Mouse (Mus musculus) heart, postnatal 0 days (tissue): ENCODE measurements at regions not wholly inside any gene's neighbourhood (a gene's known extent, or its start where the extent isn't known, plus 50 kb on each side); places are given as distances from the start of the nearest gene placed in this dataset.

Experiments used
- ATAC-seq: fragments of 200-750 bp; cut with Nextera tagmentation; 2 replicates; pipeline ENCODE4 v1.8.0; 2017; ENCODE audit warnings: low read depth, moderate number of reproducible peaks, moderate library complexity; ENCODE audit not compliant: insufficient read depth
- DNase-seq: peaks from one replicate; pipeline ENCODE4 v3.0.0-alpha.2; 2016; ENCODE audit warnings: low spot score
- H3K27ac ChIP-seq: fragments of 300-500 bp; sonication (generic); 2 replicates; pipeline ENCODE4 v1.5.1; 2014; ENCODE audit warnings: low read depth, mild to moderate bottlenecking
- H3K27me3 ChIP-seq: fragments of 300-500 bp; sonication (generic); 2 replicates; pipeline ENCODE4 v1.6.1; 2014; ENCODE audit warnings: low read length, mixed read lengths; ENCODE audit not compliant: control insufficient read depth, insufficient read depth
- H3K36me3 ChIP-seq: fragments of 300-500 bp; sonication (generic); replicated peaks from 2 replicates; pipeline ENCODE4 v1.6.1; 2014; ENCODE audit warnings: low read length, mixed read lengths; ENCODE audit not compliant: control insufficient read depth, insufficient read depth
- H3K4me1 ChIP-seq: fragments of 300-500 bp; sonication (generic); 2 replicates; pipeline ENCODE4 v1.6.1; 2014; ENCODE audit warnings: antibody characterized with exemption; ENCODE audit not compliant: control insufficient read depth, insufficient read depth
- H3K4me2 ChIP-seq: fragments of 300-500 bp; sonication (generic); 2 replicates; pipeline ENCODE4 v1.6.1; 2014; ENCODE audit warnings: low read depth, mild to moderate bottlenecking, low read length, moderate library complexity
- H3K4me3 ChIP-seq: fragments of 300-500 bp; sonication (generic); 2 replicates; pipeline ENCODE4 v1.5.1; 2014; ENCODE audit warnings: low read depth, low read length
- H3K9ac ChIP-seq: fragments of 300-500 bp; sonication (generic); replicated peaks from 2 replicates; pipeline ENCODE4 v1.6.1; 2014; ENCODE audit warnings: low read depth, low read length, mixed read lengths
- H3K9me3 ChIP-seq: fragments of 300-500 bp; sonication (generic); replicated peaks from 2 replicates; pipeline ENCODE4 v1.6.1; 2016; ENCODE audit warnings: low read length; ENCODE audit not compliant: control insufficient read depth
- CTCF ChIP-seq: IDR thresholded peaks from 2 replicates; pipeline ENCODE4 v1.5.1; 2016; ENCODE audit warnings: antibody characterized with exemption, control low read depth, low read depth
- EP300 ChIP-seq: IDR thresholded peaks from 2 replicates; pipeline ENCODE4 v1.6.1; 2016; ENCODE audit warnings: antibody characterized with exemption, low read depth
- whole genome bisulfite sequencing: fragments of 180-500 bp; shearing (Covaris S2); extraction: QIAGEN DNeasy Blood & Tissue Kit; methylation state at CpG from one replicate; pipeline ENCODE4 v1.1.7; 2014; 5-methylcytosine and 5-hydroxymethylcytosine counted together

DNA sequence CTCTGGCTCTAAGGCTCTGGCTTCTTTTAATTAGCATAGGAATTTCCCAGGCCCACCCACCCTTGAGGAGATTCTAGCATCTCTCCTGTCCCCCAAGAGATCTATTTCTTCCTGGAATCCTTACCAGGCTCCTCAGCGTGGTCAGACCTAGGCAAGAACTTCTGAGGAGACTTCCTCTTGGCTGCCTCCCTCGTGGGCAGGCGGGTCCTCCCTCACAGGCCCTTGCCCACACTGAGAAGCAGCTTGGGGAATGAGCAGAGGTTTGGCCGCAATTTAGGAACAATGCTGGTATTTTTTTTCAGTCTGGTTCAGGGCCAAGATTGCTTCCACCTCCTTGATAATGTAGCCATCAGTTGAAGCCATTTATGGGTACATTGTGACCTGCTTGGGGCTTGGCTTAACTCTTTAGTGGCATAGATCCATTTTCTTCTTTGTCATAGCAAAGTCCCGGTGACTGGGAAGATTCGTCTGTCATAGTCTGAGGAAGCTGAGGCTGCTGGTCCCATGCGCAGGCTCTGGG, 75.1 kb downstream of the Lrrc30 start:
- WGBS: 47% methylated on average over 7 of the region's 7 CpGs
- no peaks in the 10 kb centered on the region for H3K27me3 ChIP-seq
- no peak overlapping the region for H3K4me3 ChIP-seq
- DNase-seq (no peak), ATAC-seq (no peak)
- H3K4me1 ChIP-seq: no peaks in the 10 kb centered on the region
- H3K9ac ChIP-seq: no peak overlapping the region
- no peak for TF ChIP-seq CTCF
- no peak for TF ChIP-seq EP300
- no peak overlapping the region for H3K4me2 ChIP-seq
- no peaks in the 10 kb centered on the region for H3K9me3 ChIP-seq
- no peak overlapping the region for H3K27ac ChIP-seq
- no peaks in the 10 kb centered on the region for H3K36me3 ChIP-seq

GRCm38 (mm10) chr17:67552581-67553139, 79.9 kb downstream of the Lrrc30 start:
- Histone ChIP-seq H3K4me3 (no peak overlapping the region), H3K9me3 (no peaks in the 10 kb centered on the region), H3K36me3 (no peaks in the 10 kb centered on the region), H3K27ac (no peak overlapping the region), H3K9ac (no peak overlapping the region), H3K4me2 (no peak overlapping the region), H3K27me3 (no peaks in the 10 kb centered on the region), H3K4me1 (no peaks in the 10 kb centered on the region)
- ATAC-seq: no peak
- 86% methylated on average over 21 of the region's 21 CpGs for WGBS
- TF ChIP-seq CTCF (no peak), EP300 (no peak)
- no peak for DNase-seq

- Histone ChIP-seq H3K27ac (no peak overlapping the region), H3K9me3 (no peaks in the 10 kb centered on the region; the same call in 1 of the 2 replicates), H3K4me3 (no peak overlapping the region), H3K36me3 (no peaks in the 10 kb centered on the region), H3K9ac (no peak overlapping the region), H3K27me3 (no peaks in the 10 kb centered on the region), H3K4me2 (no peak overlapping the region), H3K4me1 (no peaks in the 10 kb centered on the region)
- DNase-seq: no peak
- no peak for ATAC-seq
- 52% methylated on average over 11 of the region's 11 CpGs for WGBS
- TF ChIP-seq CTCF (no peak), EP300 (no peak)
Measured at GRCm38 (mm10) chr17:67548966-67549700, 83.4 kb downstream of the Lrrc30 start.

DNA sequence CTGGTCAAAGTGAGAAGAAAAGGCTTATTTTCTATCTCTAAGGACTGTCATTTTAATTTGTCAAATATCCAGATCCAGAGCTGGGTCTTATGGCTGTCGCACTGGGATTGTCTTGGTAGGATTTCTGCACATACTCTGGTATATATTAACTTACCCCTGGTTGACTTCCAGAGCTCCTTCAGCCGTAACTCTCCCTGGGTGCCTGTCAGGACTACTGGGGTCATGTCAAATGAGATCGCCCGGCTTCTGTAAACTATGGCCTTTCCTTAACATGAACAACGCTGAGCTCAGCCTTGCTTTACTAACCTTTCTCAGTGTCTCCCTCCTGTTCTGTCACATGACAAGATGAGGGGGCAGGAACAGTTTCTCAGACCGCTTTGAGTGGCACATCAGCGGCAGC, 88.1 kb downstream of the Lrrc30 start:
- Histone ChIP-seq H3K36me3 (no peaks in the 10 kb centered on the region), H3K27ac (no peak overlapping the region), H3K9me3 (no peaks in the 10 kb centered on the region; the same call in 1 of the 2 replicates), H3K9ac (no peak overlapping the region), H3K27me3 (no peaks in the 10 kb centered on the region), H3K4me1 (no peaks in the 10 kb centered on the region), H3K4me2 (no peak overlapping the region), H3K4me3 (no peak overlapping the region)
- WGBS: 89% methylated on average over 7 of the region's 7 CpGs
- ATAC-seq: no peak
- no peak for DNase-seq
- no peak for TF ChIP-seq EP300
- TF ChIP-seq CTCF: no peak

GRCm38 (mm10) chr17:67532331-67532730, 100.2 kb downstream of the Lrrc30 start:
- Histone ChIP-seq H3K27me3 (no peaks in the 10 kb centered on the region), H3K36me3 (no peaks in the 10 kb centered on the region), H3K9me3 (no peaks in the 10 kb centered on the region), H3K27ac (no peak overlapping the region), H3K9ac (no peak overlapping the region), H3K4me1 (no peaks in the 10 kb centered on the region), H3K4me3 (no peak overlapping the region), H3K4me2 (no peak overlapping the region)
- ATAC-seq (no peak), DNase-seq (no peak)
- TF ChIP-seq EP300 (no peak), CTCF (no peak)
